Mouse (Mus musculus) heart, adult 10 weeks (tissue): ENCODE data around the gene Trim26. TPM values are rescaled to one million over a fixed set of nuclear protein-coding genes. Genes with fewer than 3 reads are reported as not detected.

Source experiments
- polyA plus RNA-seq: library from polyadenylated mRNA; stranded (reverse); fragments of 350-450 nt; fragmentation: Illumina TruSeq; extraction: RNeasy Lipid Tissue Mini Kit (QIAGEN cat#74804); gene quantifications from one replicate; pipeline ENCODE4 v1.2.3, GENCODE M21; 2014; ENCODE audit warnings: low read depth, low replicate concordance

Trim26 gene
- 19.2 TPM for polyA plus RNA-seq

DNA sequence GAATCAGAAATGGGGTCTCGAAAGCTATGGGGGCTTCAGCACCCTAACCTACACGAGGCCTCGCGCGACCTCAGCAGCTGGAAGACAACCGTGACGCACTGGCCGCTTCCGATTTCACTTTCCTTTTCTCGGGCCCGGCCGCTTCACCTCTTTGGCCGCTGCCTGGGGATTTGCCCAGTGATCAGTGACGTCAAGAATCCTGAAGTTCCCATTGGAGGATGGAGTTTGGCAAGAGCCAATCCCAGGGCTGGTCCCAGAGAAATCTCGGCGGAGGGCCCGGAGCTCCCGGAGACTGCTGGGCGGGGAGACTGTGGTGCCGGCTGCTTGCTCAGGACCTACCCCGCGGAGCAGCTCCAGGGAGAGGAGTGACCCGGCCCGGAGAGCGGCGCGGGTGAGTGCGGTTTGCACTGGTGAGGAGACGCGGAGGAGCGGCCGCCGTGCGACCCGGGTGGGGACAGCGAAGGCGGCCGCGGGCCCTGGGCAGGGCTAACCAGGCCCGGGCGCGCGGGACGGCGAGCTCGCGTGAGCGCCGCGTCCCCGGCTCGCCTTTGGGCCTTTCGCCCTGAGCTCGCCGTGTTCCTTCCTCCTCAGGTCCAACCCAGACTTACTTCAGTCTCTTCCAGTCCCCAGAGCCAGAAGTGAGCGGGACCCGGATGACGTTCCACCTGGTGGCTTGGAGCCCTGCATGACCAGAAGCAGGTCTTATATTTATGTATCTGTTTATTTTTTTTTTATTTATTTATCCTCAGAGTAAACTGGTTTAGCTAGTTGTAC lies at the start of gene Trim26:
Gene Trim26 (plus strand): TSS at position 261 of the 774 bp plus-strand sequence.

DNA sequence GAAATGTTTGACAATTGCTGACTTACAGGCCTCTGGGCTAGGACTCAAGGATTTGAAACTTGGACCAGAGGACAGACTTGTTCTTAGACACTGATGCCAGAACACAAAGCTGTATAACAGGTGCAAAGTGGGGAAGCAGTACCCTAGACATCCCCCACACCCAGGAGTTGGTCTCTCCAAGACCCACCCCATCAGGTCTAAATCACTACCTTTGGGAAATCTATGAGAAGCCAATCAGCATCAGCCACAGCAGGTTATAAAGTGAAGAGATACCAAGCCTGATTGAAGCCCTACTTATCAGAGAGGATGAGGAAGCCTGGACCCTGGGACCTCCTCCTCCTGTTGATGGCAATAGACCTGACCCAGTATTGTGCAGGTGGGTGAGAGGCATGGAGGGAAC lies 25.1 kb upstream of the Trim26 start, which contains the start of gene H2-M10.6:
Gene H2-M10.6 (plus strand): TSS at position 301 of the 400 bp plus-strand sequence.

DNA sequence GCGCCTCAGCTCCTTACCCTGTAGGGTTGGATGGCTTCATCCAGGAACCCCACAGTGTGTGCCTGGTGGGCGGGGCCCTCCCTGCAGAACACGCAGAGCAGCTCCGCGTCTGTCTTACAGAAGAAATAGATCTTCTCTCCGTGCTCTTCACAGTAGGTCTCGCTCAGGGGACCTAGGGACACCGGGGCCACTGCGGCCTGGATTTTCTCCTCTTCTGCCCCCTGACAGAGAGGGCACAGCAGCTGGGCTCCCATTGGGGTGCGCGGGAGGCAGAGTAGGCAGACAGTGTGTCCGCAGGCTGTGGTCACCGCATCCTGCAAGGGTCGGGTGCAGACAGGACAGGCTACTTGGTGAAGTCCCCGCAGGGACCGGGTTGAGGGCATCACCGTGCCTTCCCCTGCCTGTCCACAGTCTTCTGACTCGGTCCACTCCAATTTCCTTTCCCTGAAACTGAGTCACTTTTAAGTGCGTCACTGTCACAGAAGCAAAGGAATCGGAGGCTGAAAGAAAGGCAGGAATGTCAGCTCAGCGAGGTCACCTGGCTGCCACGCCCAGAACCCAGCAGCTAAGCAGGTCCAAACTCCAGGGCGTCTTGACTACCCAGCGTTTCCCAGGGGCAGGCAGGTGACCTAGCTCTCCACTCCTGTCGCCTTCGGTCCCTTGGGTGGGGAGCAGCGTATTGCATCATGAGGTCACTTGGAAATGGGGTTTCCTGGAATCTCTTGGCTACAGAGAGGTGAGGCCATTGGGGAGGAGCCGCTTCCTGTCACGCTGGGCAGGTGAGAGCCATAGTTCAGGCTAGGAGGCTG lies 30.0 kb downstream of the Trim26 start, which contains the start of gene Trim15:
Gene Trim15 (minus strand): TSS at position 492 of the 809 bp plus-strand sequence.

GRCm38 (mm10) chr17:36869284-36869954 lies 32.5 kb downstream of the Trim26 start, which contains the start of gene Trim10:
TSS of gene Trim10 (plus strand) at chr17:36869574.

DNA sequence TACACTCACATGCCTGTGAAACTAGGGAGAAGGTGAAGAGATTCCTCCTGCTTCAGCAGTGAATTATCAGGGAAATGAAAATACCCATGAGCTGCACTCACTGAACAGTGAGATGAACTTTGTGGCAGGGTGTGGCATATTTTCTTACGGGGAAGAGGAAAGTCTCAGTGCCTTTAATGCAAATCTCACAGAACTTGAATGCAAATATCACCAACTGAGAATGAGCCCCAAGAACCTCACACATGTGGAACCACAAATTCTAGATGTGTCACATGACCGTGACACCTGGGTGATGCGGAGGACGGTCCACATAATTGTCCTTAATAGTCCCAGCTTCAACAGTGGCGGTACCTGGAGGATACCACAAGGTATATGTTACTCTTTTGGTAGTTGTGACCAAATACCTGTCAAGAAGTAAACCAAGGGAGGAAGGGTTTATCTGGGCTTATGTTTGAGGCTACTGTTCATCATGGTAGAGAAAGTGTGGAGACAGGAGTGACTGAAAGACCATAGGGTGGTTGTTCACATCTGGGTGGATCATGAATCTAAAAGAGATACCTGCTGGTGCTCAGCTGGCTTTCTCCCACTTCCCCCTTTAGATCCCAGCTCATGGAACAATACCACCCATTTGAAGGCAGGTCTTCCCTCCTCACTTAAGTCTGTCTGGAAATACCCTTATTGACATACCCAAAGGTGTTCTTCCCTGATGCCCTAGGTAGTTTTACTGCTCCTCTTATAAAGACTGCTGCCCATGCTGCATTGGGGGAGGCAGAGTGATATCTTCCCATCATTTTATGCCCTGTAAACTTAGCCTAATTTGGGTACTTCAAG lies 53.4 kb downstream of the Trim26 start, which contains the start of gene Trim40:
Gene Trim40 (minus strand): TSS at position 51 of the 831 bp plus-strand sequence.

GRCm38 (mm10) chr17:36897552-36898205 lies 60.7 kb downstream of the Trim26 start, which contains the start of gene Trim31:
TSS of gene Trim31 (plus strand) at chr17:36898118.

Other genes with a start within 250 kb of the Trim26 start
- gene H2-M9, start 194.5 kb upstream of the Trim26 start, polyA plus RNA-seq = not detected
- gene H2-M1, start 164.9 kb upstream of the Trim26 start, polyA plus RNA-seq = not detected
- gene H2-M10.5, start 64.2 kb upstream of the Trim26 start, polyA plus RNA-seq = not detected
- not detected for gene H2-M10.6, start 25.0 kb upstream of the Trim26 start, polyA plus RNA-seq
- gene Trim15, start 30.1 kb downstream of the Trim26 start, polyA plus RNA-seq = not detected
- 0.18 TPM for gene Trim10, start 32.4 kb downstream of the Trim26 start, polyA plus RNA-seq
- gene Trim40, start 53.0 kb downstream of the Trim26 start, polyA plus RNA-seq = 0.29 TPM
- not detected for gene Trim31, start 61.0 kb downstream of the Trim26 start, polyA plus RNA-seq
- gene Rnf39, start 105.8 kb downstream of the Trim26 start, polyA plus RNA-seq = 0.52 TPM
- gene Ppp1r11, start 114.6 kb downstream of the Trim26 start, polyA plus RNA-seq = 96.5 TPM
- gene Znrd1, start 121.4 kb downstream of the Trim26 start, polyA plus RNA-seq = 44.0 TPM
- gene Znrd1as, start 121.5 kb downstream of the Trim26 start, polyA plus RNA-seq = 29.8 TPM
- gene 2410137M14Rik, start 144.1 kb downstream of the Trim26 start, polyA plus RNA-seq = 1.2 TPM
- gene H2-M5, start 152.4 kb downstream of the Trim26 start, polyA plus RNA-seq = 0.55 TPM
- gene Zfp57, start 164.0 kb downstream of the Trim26 start, polyA plus RNA-seq = 3.7 TPM
- gene Mog, start 186.3 kb downstream of the Trim26 start, polyA plus RNA-seq = not detected
- gene Gabbr1, start 208.8 kb downstream of the Trim26 start, polyA plus RNA-seq = 13.1 TPM